Mouse (Mus musculus): ENCODE measurements around the gene Npas2.

GRCm38 (mm10) chr1:39327546-39327945, 134.0 kb downstream of the Npas2 start:
- TF ChIP-seq POLR2A (IDR thresholded peaks at IDR 0.05; ENCODE audit: borderline replicate concordance, extremely low read depth, low read depth, low read length) (no peak), CTCF (IDR thresholded peaks at IDR 0.05; ENCODE audit: insufficient read depth, low read length) (no peak)

Measured in lung, adult 2 months (tissue).